Mouse (Mus musculus): ENCODE results near the gene Negr1. TPM values are rescaled to one million over a fixed set of nuclear protein-coding genes. Genes with fewer than 3 reads are reported as not detected.

The Negr1 gene
- total RNA-seq, 1 experiment from 2014 or later: 7.0 TPM

- no peak for DNase-seq
Observed at GRCm38 (mm10) chr3:157232723-157233122, 671.1 kb downstream of the Negr1 start.

GRCm38 (mm10) chr3:157240240-157240639 is 678.6 kb downstream of the Negr1 start:
- no peak for DNase-seq

GRCm38 (mm10) chr3:157255446-157255845 is 693.9 kb downstream of the Negr1 start:
- no peak for DNase-seq

- peak; percentile 5 for DNase-seq
Observed at GRCm38 (mm10) chr3:157255863-157256262, 694.3 kb downstream of the Negr1 start.

GRCm38 (mm10) chr3:157268742-157269141 is 707.1 kb downstream of the Negr1 start:
- peak; percentile 3 for DNase-seq

GRCm38 (mm10) chr3:157272379-157272778 is 710.8 kb downstream of the Negr1 start:
- DNase-seq: no peak

- no peak for DNase-seq
Observed at GRCm38 (mm10) chr3:157274143-157274542, 712.5 kb downstream of the Negr1 start.

- no peak for DNase-seq
Observed at GRCm38 (mm10) chr3:157279717-157280116, 718.1 kb downstream of the Negr1 start.

GRCm38 (mm10) chr3:157281259-157281658 is 719.7 kb downstream of the Negr1 start:
- DNase-seq: no peak

- DNase-seq: no peak
Observed at GRCm38 (mm10) chr3:157291286-157291685, 729.7 kb downstream of the Negr1 start.

- no peak for DNase-seq
Observed at GRCm38 (mm10) chr3:157297216-157297615, 735.6 kb downstream of the Negr1 start.

- DNase-seq: no peak
Observed at GRCm38 (mm10) chr3:157303430-157304116, 742.0 kb downstream of the Negr1 start.

GRCm38 (mm10) chr3:157321081-157321573 is 759.5 kb downstream of the Negr1 start:
- DNase-seq: no peak

- no peak for DNase-seq
Observed at GRCm38 (mm10) chr3:157321834-157322233, 760.2 kb downstream of the Negr1 start.

- no peak for DNase-seq
Observed at GRCm38 (mm10) chr3:157334169-157334568, 772.6 kb downstream of the Negr1 start.

- no peak for DNase-seq
Observed at GRCm38 (mm10) chr3:157349480-157349879, 787.9 kb downstream of the Negr1 start.

GRCm38 (mm10) chr3:157358905-157359304 is 797.3 kb downstream of the Negr1 start:
- no peak for DNase-seq

- DNase-seq: no peak
Observed at GRCm38 (mm10) chr3:157359840-157360239, 798.2 kb downstream of the Negr1 start.

Data from adrenal gland, postnatal 25 days (tissue).